10 mouse cellular contexts compared by ENCODE assay signal in genomic region chr10:69584566-69584965, GRCm38 (mm10).
DNase-seq lines count a peak whose midpoint lies in the region; ATAC-seq and TF ChIP-seq lines count a peak whose summit lies in the region.
"Had no signal": no experiment of that assay in that cellular context is flagged by ENCODE, and none has a peak within 500 bp of the region (broad histone marks: within the 10 kb centered on the region; RNA-seq: fewer than 3 reads in every experiment).

No protein-coding gene starts in this region.

- H3K27ac ChIP-seq in heart, embryonic 14.5 days (replicated peaks in 1 of 2; ENCODE audit: control insufficient read depth in 1 of 2, insufficient read depth in 1 of 2, low read depth in 2 of 2, low read length in 2 of 2), result peak overlapping the region; percentile 27 to 71; a peak in 1 of 4 replicates
- no peak overlapping the region; the same call in 1 of the 2 replicates for H3K27ac ChIP-seq in neural tube, embryonic 15.5 days (replicated peaks)
- peak overlapping the region; percentile 75; the same call in 1 of the 2 replicates for H3K27ac ChIP-seq in limb, embryonic 12.5 days
- H3K27ac ChIP-seq in gastrocnemius, adult 2 months, result no peak overlapping the region
- H3K27ac ChIP-seq: embryonic facial prominence, embryonic 15.5 days had no signal

- DNase-seq in heart, postnatal 4 days, result no peak
- DNase-seq in neural tube, embryonic 10.5 days (ENCODE audit: extremely low spot score, low spot score), result peak; percentile 26
- DNase-seq in urinary bladder, postnatal 4 days (ENCODE audit: low spot score in 2 of 2), result no peak
- DNase-seq in gastrocnemius, adult 2 months, result no peak
- DNase-seq: cerebellum, adult 9-11 months had no signal

- H3K4me3 ChIP-seq in heart, embryonic 14.5 days (ENCODE audit: control insufficient read depth in 1 of 2, insufficient read depth in 1 of 2, low read depth in 1 of 2, low read length in 2 of 2), result no peak overlapping the region
- H3K4me3 ChIP-seq in neural tube, embryonic 15.5 days (replicated peaks), result no peak overlapping the region
- H3K4me3 ChIP-seq in limb, embryonic 12.5 days (replicated peaks), result no peak overlapping the region
- H3K4me3 ChIP-seq in gastrocnemius, adult 2 months, result no peak overlapping the region
- H3K4me3 ChIP-seq: embryonic facial prominence, embryonic 15.5 days had no signal

- TF ChIP-seq CTCF in gastrocnemius, adult 2 months (IDR thresholded peaks at IDR 0.05), result no peak

- intact Hi-C loops in gastrocnemius, adult 2 months (cut with DNase I), result no loop called here

- H3K9me3 ChIP-seq in heart, embryonic 14.5 days (ENCODE audit: control insufficient read depth, low read length), result no peaks in the 10 kb centered on the region
- no peaks in the 10 kb centered on the region for H3K9me3 ChIP-seq in neural tube, embryonic 15.5 days (replicated peaks)
- 0 out of 2 replicates have a peak, but pooled peaks cover 6% of the 10 kb centered on the region for H3K9me3 ChIP-seq in limb, embryonic 12.5 days
- H3K9me3 ChIP-seq: embryonic facial prominence, embryonic 15.5 days had no signal

- H3K4me2 ChIP-seq in heart, embryonic 14.5 days (ENCODE audit: low read length), result no peak overlapping the region
- H3K4me2 ChIP-seq in neural tube, embryonic 15.5 days, result no peak overlapping the region
- no peak overlapping the region for H3K4me2 ChIP-seq in limb, embryonic 12.5 days
- H3K4me2 ChIP-seq: embryonic facial prominence, embryonic 15.5 days had no signal

- H3K9ac ChIP-seq in heart, embryonic 14.5 days (ENCODE audit: low read length), result no peak overlapping the region
- no peak overlapping the region for H3K9ac ChIP-seq in neural tube, embryonic 15.5 days (replicated peaks)
- no peak overlapping the region for H3K9ac ChIP-seq in limb, embryonic 12.5 days (replicated peaks)
- H3K9ac ChIP-seq: embryonic facial prominence, embryonic 15.5 days had no signal

- H3K4me1 ChIP-seq in heart, embryonic 14.5 days (ENCODE audit: control insufficient read depth in 2 of 2, insufficient read depth in 2 of 2, low read length in 2 of 2), result peaks cover 15 to 25% of the 10 kb centered on the region in 2 experiments
- H3K4me1 ChIP-seq in neural tube, embryonic 15.5 days, result peaks cover 31% of the 10 kb centered on the region
- peaks cover 18% of the 10 kb centered on the region for H3K4me1 ChIP-seq in limb, embryonic 12.5 days (replicated peaks)

- no peaks in the 10 kb centered on the region for H3K36me3 ChIP-seq in heart, embryonic 14.5 days (ENCODE audit: control insufficient read depth, insufficient read depth, low read length)
- H3K36me3 ChIP-seq in neural tube, embryonic 15.5 days, result no peaks in the 10 kb centered on the region; the same call in 1 of the 2 replicates
- H3K36me3 ChIP-seq in limb, embryonic 12.5 days, result no peaks in the 10 kb centered on the region
- H3K36me3 ChIP-seq: embryonic facial prominence, embryonic 15.5 days had no signal

- WGBS in heart, embryonic 14.5 days, result 89% methylated on average over 5 of the region's 5 CpGs
- 72% methylated on average over 5 of the region's 5 CpGs for WGBS in neural tube, embryonic 15.5 days
- 80% methylated on average over 5 of the region's 5 CpGs for WGBS in limb, embryonic 12.5 days

- ATAC-seq in heart, embryonic 14.5 days (ENCODE audit: insufficient number of reproducible peaks, insufficient read depth, low FRiP score, low read depth), result no peak
- ATAC-seq in neural tube, embryonic 15.5 days (ENCODE audit: low FRiP score), result no peak
- no peak for ATAC-seq in limb, embryonic 12.5 days (ENCODE audit: insufficient number of reproducible peaks, insufficient read depth, low FRiP score, low TSS enrichment, low read depth)
- ATAC-seq: inflammation-experienced regulatory T-cells, adult 6 months had no signal

- no peaks in the 10 kb centered on the region for H3K27me3 ChIP-seq in heart, embryonic 14.5 days (ENCODE audit: control insufficient read depth, insufficient read depth, low read length)
- no peaks in the 10 kb centered on the region for H3K27me3 ChIP-seq in neural tube, embryonic 15.5 days (replicated peaks)
- no peaks in the 10 kb centered on the region for H3K27me3 ChIP-seq in limb, embryonic 12.5 days
- H3K27me3 ChIP-seq: embryonic facial prominence, embryonic 15.5 days had no signal

Comparison
In these comparisons a context has a peak if more than half of its experiments do, and no peak if none do; other contexts are left out.
1. H3K27ac ChIP-seq: peak in heart, embryonic 14.5 days (2 of 2) and limb, embryonic 12.5 days (single experiment); none in neural tube, embryonic 15.5 days (single experiment) and gastrocnemius, adult 2 months (single experiment).